Mouse (Mus musculus) small intestine, adult 2 months (tissue): ENCODE measurements around the gene Clic4. TPM values are rescaled to one million over a fixed set of nuclear protein-coding genes. Genes with fewer than 3 reads are reported as not detected.
A peak's percentile ranks its signal among the peaks of the same experiment; 100 is the strongest.

Source experiments
- H3K27ac ChIP-seq: fragments of 200-500 bp; 2 replicates; pipeline ENCODE4 v1.5.1; 2012; ENCODE audit warnings: low read depth, low read length, control low read depth, inconsistent platforms; ENCODE audit not compliant: insufficient read depth
- H3K27me3 ChIP-seq: fragments of 200-500 bp; 2 replicates; pipeline ENCODE4 v1.6.1; 2012; ENCODE audit warnings: mild to moderate bottlenecking, moderate library complexity, low read length, inconsistent platforms; ENCODE audit not compliant: control insufficient read depth, insufficient read depth
- H3K36me3 ChIP-seq: fragments of 200-500 bp; 2 replicates; pipeline ENCODE4 v1.6.1; 2012; ENCODE audit warnings: mild to moderate bottlenecking, low read length, control low read depth, inconsistent platforms; ENCODE audit not compliant: control insufficient read depth, insufficient read depth
- H3K4me1 ChIP-seq: fragments of 200-500 bp; 2 replicates; pipeline ENCODE4 v1.6.1; 2012; ENCODE audit warnings: low read length, inconsistent platforms, mixed read lengths; ENCODE audit not compliant: control insufficient read depth, insufficient read depth, insufficient read length
- H3K4me3 ChIP-seq: fragments of 200-500 bp; 2 replicates; pipeline ENCODE4 v1.5.1; 2012; ENCODE audit warnings: low read depth, mild to moderate bottlenecking, control low read depth, inconsistent platforms, low read length, moderate library complexity
- CTCF ChIP-seq: fragments of 200-500 bp; IDR thresholded peaks from 2 replicates; pipeline ENCODE4 v1.5.1; 2012; ENCODE audit warnings: low read depth, mild to moderate bottlenecking, control low read depth, inconsistent platforms, low read length, moderate library complexity, mixed read lengths; ENCODE audit not compliant: insufficient replicate concordance, insufficient read length; ENCODE audit errors: extremely low read depth
- POLR2A ChIP-seq: fragments of 200-500 bp; IDR thresholded peaks from 2 replicates; pipeline ENCODE4 v1.6.1; 2012; ENCODE audit warnings: low read depth, mild to moderate bottlenecking, control low read depth, inconsistent platforms, low read length, moderate library complexity
- WGBS: fragments of 180-500 bp; shearing (Covaris S2); methylation state at CpG from one replicate; pipeline ENCODE4 v1.1.7; 2018; 5-methylcytosine and 5-hydroxymethylcytosine counted together
- polyA plus RNA-seq: library from polyadenylated mRNA; depleted of rRNA; stranded (reverse); fragments of >200 nt; gene quantifications from 2 replicates; pipeline ENCODE4 v1.2.3, GENCODE M21; 2012

The Clic4 gene
- polyA plus RNA-seq, 1 experiment, result 26.2 TPM

- TF ChIP-seq POLR2A (no peak), CTCF (no peak)
- Histone ChIP-seq H3K4me3 (no peak overlapping the region), H3K27me3 (no peaks in the 10 kb centered on the region), H3K4me1 (peaks cover 8% of the 10 kb centered on the region), H3K36me3 (no peaks in the 10 kb centered on the region), H3K27ac (no peak overlapping the region)
- 38% methylated on average over 5 of the region's 5 CpGs for WGBS
Measured at GRCm38 (mm10) chr4:135204666-135205065, 67.9 kb downstream of the Clic4 start.

GRCm38 (mm10) chr4:135203806-135204560 is 68.6 kb downstream of the Clic4 start:
- H3K27me3 ChIP-seq, result no peaks in the 10 kb centered on the region
- H3K36me3 ChIP-seq, result no peaks in the 10 kb centered on the region
- no peak overlapping the region for H3K27ac ChIP-seq
- H3K4me1 ChIP-seq, result peaks cover 8% of the 10 kb centered on the region
- no peak for TF ChIP-seq POLR2A
- no peak for TF ChIP-seq CTCF
- H3K4me3 ChIP-seq, result peak overlapping the region; percentile 18
- 11% methylated on average over 17 of the region's 17 CpGs for WGBS

- 1% methylated on average over 14 of the region's 14 CpGs for WGBS
- Histone ChIP-seq H3K4me3 (peak overlapping the region; percentile 64), H3K27ac (peak overlapping the region; percentile 66; the same call in 1 of the 2 replicates), H3K27me3 (no peaks in the 10 kb centered on the region), H3K4me1 (peaks cover 8% of the 10 kb centered on the region), H3K36me3 (no peaks in the 10 kb centered on the region)
- no peak for TF ChIP-seq CTCF
- no peak for TF ChIP-seq POLR2A
Measured at GRCm38 (mm10) chr4:135203279-135203678, 69.3 kb downstream of the Clic4 start.

- H3K27ac ChIP-seq, result no peak overlapping the region
- WGBS, result 56% methylated on average over 16 of the region's 16 CpGs
- H3K4me1 ChIP-seq, result peaks cover 8% of the 10 kb centered on the region
- no peaks in the 10 kb centered on the region for H3K36me3 ChIP-seq
- TF ChIP-seq CTCF (no peak), POLR2A (no peak)
- no peak overlapping the region for H3K4me3 ChIP-seq
- no peaks in the 10 kb centered on the region for H3K27me3 ChIP-seq
Measured at GRCm38 (mm10) chr4:135201771-135202170, 70.8 kb downstream of the Clic4 start.

- Histone ChIP-seq H3K36me3 (no peaks in the 10 kb centered on the region), H3K4me3 (no peak overlapping the region), H3K27ac (no peak overlapping the region), H3K27me3 (peaks cover 4% of the 10 kb centered on the region; the same call in 1 of the 2 replicates), H3K4me1 (no peaks in the 10 kb centered on the region)
- TF ChIP-seq CTCF (no peak), POLR2A (no peak)
- WGBS, result 50% methylated on average over 8 of the region's 8 CpGs
Measured at GRCm38 (mm10) chr4:135197857-135198256, 74.8 kb downstream of the Clic4 start.

GRCm38 (mm10) chr4:135192841-135193240 is 79.8 kb downstream of the Clic4 start:
- Histone ChIP-seq H3K36me3 (no peaks in the 10 kb centered on the region), H3K4me1 (no peaks in the 10 kb centered on the region), H3K27ac (no peak overlapping the region), H3K4me3 (no peak overlapping the region), H3K27me3 (peaks cover 4% of the 10 kb centered on the region; the same call in 1 of the 2 replicates)
- WGBS, result 64% methylated on average over 5 of the region's 5 CpGs
- TF ChIP-seq CTCF, result no peak

GRCm38 (mm10) chr4:135191604-135192003 is 81.0 kb downstream of the Clic4 start:
- no peaks in the 10 kb centered on the region for H3K4me1 ChIP-seq
- no peak overlapping the region for H3K4me3 ChIP-seq
- peaks cover 4% of the 10 kb centered on the region; the same call in 1 of the 2 replicates for H3K27me3 ChIP-seq
- TF ChIP-seq POLR2A (no peak), CTCF (no peak)
- no peaks in the 10 kb centered on the region for H3K36me3 ChIP-seq
- H3K27ac ChIP-seq, result no peak overlapping the region
- WGBS, result 69% methylated on average over 11 of the region's 11 CpGs
